Comparison of ENCODE assay signal across 8 mouse cellular contexts in genomic region chr5:149183721-149184103, GRCm38 (mm10). TPM values are rescaled to one million over a fixed set of nuclear protein-coding genes. Genes with fewer than 3 reads are reported as not detected.
DNase-seq lines count a peak whose midpoint lies in the region; ATAC-seq and TF ChIP-seq lines count a peak whose summit lies in the region.

No protein-coding gene starts in this region.

- peak overlapping the region; percentile 97 for H3K27ac ChIP-seq in kidney, embryonic 16.5 days (ENCODE audit: low read length)
- peak overlapping the region; percentile 97 for H3K27ac ChIP-seq in bone marrow, adult 2 months (ENCODE audit: control insufficient read depth, insufficient read depth, low read depth, low read length, poor library complexity)
- H3K27ac ChIP-seq in hindbrain, embryonic 16.5 days (ENCODE audit: low read depth, low read length): peak overlapping the region; percentile 96
- H3K27ac ChIP-seq in midbrain, embryonic 14.5 days (replicated peaks; ENCODE audit: low read depth, low read length): peak overlapping the region; percentile 95

- H3K27me3 ChIP-seq in kidney, embryonic 16.5 days (ENCODE audit: insufficient read depth, low read length): no peaks in the 10 kb centered on the region
- no peaks in the 10 kb centered on the region for H3K27me3 ChIP-seq in hindbrain, embryonic 16.5 days (replicated peaks; ENCODE audit: control insufficient read depth, insufficient read depth, low read length)
- no peaks in the 10 kb centered on the region for H3K27me3 ChIP-seq in midbrain, embryonic 14.5 days (ENCODE audit: control insufficient read depth, insufficient read depth, low read length)

- 0% methylated on average over 13 of the region's 13 CpGs for WGBS in kidney, embryonic 16.5 days
- under 1% methylated on average over 13 of the region's 13 CpGs for WGBS in bone marrow, adult 2 months
- under 1% methylated on average over 13 of the region's 13 CpGs for WGBS in hindbrain, embryonic 16.5 days
- under 1% methylated on average over 13 of the region's 13 CpGs for WGBS in midbrain, embryonic 14.5 days

- peak overlapping the region; percentile 78 for H3K4me3 ChIP-seq in kidney, embryonic 16.5 days (ENCODE audit: low read length)
- peak overlapping the region; percentile 95 for H3K4me3 ChIP-seq in bone marrow, adult 2 months (replicated peaks; ENCODE audit: control insufficient read depth, low read depth, low read length)
- peak overlapping the region; percentile 73 for H3K4me3 ChIP-seq in hindbrain, embryonic 16.5 days (ENCODE audit: low read length)
- H3K4me3 ChIP-seq in midbrain, embryonic 14.5 days (replicated peaks; ENCODE audit: low read depth, low read length): peak overlapping the region; percentile 61

- no peaks in the 10 kb centered on the region for H3K36me3 ChIP-seq in kidney, embryonic 16.5 days (ENCODE audit: insufficient read depth, low read length)
- H3K36me3 ChIP-seq in hindbrain, embryonic 16.5 days (ENCODE audit: control insufficient read depth, insufficient read depth, low read length): no peaks in the 10 kb centered on the region
- H3K36me3 ChIP-seq in midbrain, embryonic 14.5 days (ENCODE audit: control insufficient read depth, insufficient read depth, low read length): 0 out of 2 replicates have a peak, but pooled peaks cover 3% of the 10 kb centered on the region

- peak; percentile 59 for ATAC-seq in kidney, embryonic 16.5 days (ENCODE audit: low FRiP score, low TSS enrichment)
- peak; percentile 60 for ATAC-seq in hindbrain, embryonic 16.5 days
- ATAC-seq in midbrain, embryonic 14.5 days (ENCODE audit: low FRiP score, low TSS enrichment): peak; percentile 75

- DNase-seq in kidney, adult 11 months: no peak
- DNase-seq in midbrain, embryonic 14.5 days: no peak
- DNase-seq in B cell, adult 2 months: no peak
- no peak for DNase-seq in testis, postnatal 14 days (ENCODE audit: low spot score)
- DNase-seq in adrenal gland, postnatal 4 days (ENCODE audit: low spot score in 2 of 2): no peak

- H3K9ac ChIP-seq in kidney, embryonic 16.5 days (replicated peaks; ENCODE audit: low read length): peak overlapping the region; percentile 90
- peak overlapping the region; percentile 76 for H3K9ac ChIP-seq in hindbrain, embryonic 16.5 days (ENCODE audit: low read depth, low read length)
- peak overlapping the region; percentile 78 for H3K9ac ChIP-seq in midbrain, embryonic 14.5 days (replicated peaks; ENCODE audit: low read length)

- H3K4me2 ChIP-seq in kidney, embryonic 16.5 days (replicated peaks; ENCODE audit: low read depth, low read length): peak overlapping the region; percentile 57
- H3K4me2 ChIP-seq in hindbrain, embryonic 16.5 days (ENCODE audit: low read length): peak overlapping the region; percentile 55
- peak overlapping the region; percentile 74 for H3K4me2 ChIP-seq in midbrain, embryonic 14.5 days (ENCODE audit: low read length)

- no peaks in the 10 kb centered on the region for H3K9me3 ChIP-seq in kidney, embryonic 16.5 days (ENCODE audit: low read length)
- H3K9me3 ChIP-seq in hindbrain, embryonic 16.5 days (ENCODE audit: control insufficient read depth, low read length): no peaks in the 10 kb centered on the region
- H3K9me3 ChIP-seq in midbrain, embryonic 14.5 days (ENCODE audit: control insufficient read depth, low read length): no peaks in the 10 kb centered on the region

- no peak for TF ChIP-seq POLR2A in bone marrow, adult 2 months (IDR thresholded peaks at IDR 0.05; ENCODE audit: borderline replicate concordance, control insufficient read depth, low read depth, low read length)

- H3K4me1 ChIP-seq in kidney, embryonic 16.5 days (ENCODE audit: insufficient read depth, low read length): peaks cover 19% of the 10 kb centered on the region
- H3K4me1 ChIP-seq in bone marrow, adult 2 months (ENCODE audit: control insufficient read depth, insufficient read depth, low read length): no peaks in the 10 kb centered on the region
- H3K4me1 ChIP-seq in hindbrain, embryonic 16.5 days (ENCODE audit: control insufficient read depth, insufficient read depth, low read depth, low read length): peaks cover 17% of the 10 kb centered on the region
- H3K4me1 ChIP-seq in midbrain, embryonic 14.5 days (ENCODE audit: control insufficient read depth, insufficient read depth, low read length): peaks cover 14% of the 10 kb centered on the region

- no peak for TF ChIP-seq CTCF in bone marrow, adult 2 months (IDR thresholded peaks at IDR 0.05; ENCODE audit: control insufficient read depth, insufficient read depth, low read length)

RNA-seq across cellular contexts. Expression of gene Uspl1, which starts 0.4 kb away (rescaled TPM):
- 41.1 and 45.2 TPM in 2 replicates for polyA plus RNA-seq in kidney, embryonic 16.5 days (2015; fragmentation: Nextera tagmentation; extraction: Ambion mirVana)
- 20.2 and 26.5 TPM in 2 replicates for polyA plus RNA-seq in bone marrow, adult 2 months (2011; ENCODE audit: insufficient read depth, insufficient read length, low replicate concordance, missing spikeins)
- polyA plus RNA-seq in hindbrain, embryonic 16.5 days (2015; fragmentation: Nextera tagmentation; extraction: Ambion mirVana): 48.4 and 52.0 TPM in 2 replicates
- polyA plus RNA-seq in midbrain, embryonic 14.5 days (2014; fragmentation: Nextera tagmentation; extraction: Ambion mirVana): 61.4 and 65.1 TPM in 2 replicates
- 10 to 100 TPM; 38.9 to 39.9 TPM for total RNA-seq in adrenal gland, postnatal 4 days (2021)

RNA-seq across cellular contexts. Expression of gene Hmgb1, which starts 0.6 kb away (rescaled TPM):
- 1,366 and 1,384 TPM in 2 replicates for polyA plus RNA-seq in kidney, embryonic 16.5 days (2015; fragmentation: Nextera tagmentation; extraction: Ambion mirVana)
- polyA plus RNA-seq in bone marrow, adult 2 months (2011; ENCODE audit: insufficient read depth, insufficient read length, low replicate concordance, missing spikeins): 231 and 248 TPM in 2 replicates
- polyA plus RNA-seq in hindbrain, embryonic 16.5 days (2015; fragmentation: Nextera tagmentation; extraction: Ambion mirVana): 634 and 655 TPM in 2 replicates
- polyA plus RNA-seq in midbrain, embryonic 14.5 days (2014; fragmentation: Nextera tagmentation; extraction: Ambion mirVana): 869 and 947 TPM in 2 replicates
- total RNA-seq in adrenal gland, postnatal 4 days (2021): 100 to 1,000 TPM; 314 to 324 TPM
